Mouse (Mus musculus): ENCODE measurements at regions not wholly inside any gene's neighbourhood (a gene's known extent, or its start where the extent isn't known, plus 50 kb on each side); places are given as distances from the start of the nearest gene placed in this dataset.

GRCm38 (mm10) chr4:45726783-45727182, 72.0 kb upstream of the Aldh1b1 start:
- ATAC-seq (ENCODE audit: insufficient number of reproducible peaks, insufficient read depth, low FRiP score, low read depth): no peak
- Histone ChIP-seq H3K9ac (ENCODE audit: low read length) (no peak overlapping the region), H3K36me3 (ENCODE audit: control insufficient read depth, insufficient read depth, low read length) (no peaks in the 10 kb centered on the region), H3K4me3 (ENCODE audit: control insufficient read depth in 1 of 2, insufficient read depth in 1 of 2, low read depth in 1 of 2, low read length in 2 of 2) (no peak overlapping the region), H3K4me1 (ENCODE audit: control insufficient read depth in 2 of 2, insufficient read depth in 2 of 2, low read length in 2 of 2) (peaks cover 14 to 19% of the 10 kb centered on the region in 2 experiments), H3K27me3 (ENCODE audit: control insufficient read depth, insufficient read depth, low read length) (no peaks in the 10 kb centered on the region), H3K27ac (replicated peaks in 1 of 2; ENCODE audit: control insufficient read depth in 1 of 2, insufficient read depth in 1 of 2, low read depth in 2 of 2, low read length in 2 of 2) (no peak overlapping the region), H3K9me3 (ENCODE audit: control insufficient read depth, low read length) (no peaks in the 10 kb centered on the region), H3K4me2 (ENCODE audit: low read length) (no peak overlapping the region)
- WGBS: 91% methylated on average over 5 of the region's 5 CpGs

DNA sequence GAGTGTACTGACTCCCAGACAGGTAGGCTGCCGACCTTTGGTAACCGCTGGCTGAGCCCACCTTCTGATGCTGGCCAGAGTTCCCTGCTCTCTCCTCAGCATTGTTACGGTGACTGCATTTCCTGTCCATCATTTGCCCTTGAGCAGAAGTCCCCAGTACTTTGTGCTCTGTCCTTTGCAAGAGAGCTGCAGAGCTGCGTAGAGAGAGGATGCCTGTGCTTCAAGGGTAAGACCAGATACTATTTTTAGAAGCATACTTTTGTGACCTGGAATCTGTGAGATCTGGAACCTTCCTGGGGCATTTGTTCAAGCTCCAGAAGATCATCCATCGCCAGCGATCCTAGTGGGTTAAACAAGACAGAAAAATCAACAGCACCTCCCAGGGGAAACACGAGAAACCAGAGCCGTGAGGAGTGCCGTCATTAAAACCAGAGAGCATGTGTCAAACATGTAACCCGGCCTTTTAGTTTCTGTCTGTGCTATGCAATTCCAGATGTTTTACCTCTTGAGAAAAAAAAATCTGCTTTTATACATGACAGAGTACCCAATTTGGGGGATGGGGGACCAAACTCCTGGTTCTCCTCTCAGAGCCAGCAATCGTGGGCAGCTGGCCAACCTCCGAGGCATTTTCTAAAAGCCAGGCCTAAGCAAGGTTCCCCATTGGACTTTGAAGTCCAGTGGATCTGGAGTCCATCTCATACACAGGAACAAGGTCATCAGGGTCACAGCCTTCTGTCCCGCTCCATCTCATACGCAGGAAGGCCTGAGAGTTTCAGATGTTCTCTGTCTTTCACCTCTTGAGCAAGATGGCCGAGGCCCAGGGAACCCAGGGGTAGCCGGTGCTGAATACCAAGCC, 73.5 kb upstream of the Aldh1b1 start:
- Histone ChIP-seq H3K4me1 (ENCODE audit: control insufficient read depth in 2 of 2, insufficient read depth in 2 of 2, low read length in 2 of 2) (peaks cover 14 to 16% of the 10 kb centered on the region in 2 experiments), H3K4me2 (ENCODE audit: low read length) (peak overlapping the region; percentile 21; the same call in 1 of the 2 replicates), H3K9me3 (ENCODE audit: control insufficient read depth, low read length) (no peaks in the 10 kb centered on the region), H3K4me3 (ENCODE audit: control insufficient read depth in 1 of 2, insufficient read depth in 1 of 2, low read depth in 1 of 2, low read length in 2 of 2) (no peak overlapping the region), H3K27me3 (ENCODE audit: control insufficient read depth, insufficient read depth, low read length) (no peaks in the 10 kb centered on the region), H3K36me3 (ENCODE audit: control insufficient read depth, insufficient read depth, low read length) (no peaks in the 10 kb centered on the region), H3K9ac (ENCODE audit: low read length) (no peak overlapping the region), H3K27ac (replicated peaks in 1 of 2; ENCODE audit: control insufficient read depth in 1 of 2, insufficient read depth in 1 of 2, low read depth in 2 of 2, low read length in 2 of 2) (peak overlapping the region; percentile 56 to 74)
- no peak for ATAC-seq (ENCODE audit: insufficient number of reproducible peaks, insufficient read depth, low FRiP score, low read depth)
- WGBS: 40% methylated on average over 16 of the region's 16 CpGs

DNA sequence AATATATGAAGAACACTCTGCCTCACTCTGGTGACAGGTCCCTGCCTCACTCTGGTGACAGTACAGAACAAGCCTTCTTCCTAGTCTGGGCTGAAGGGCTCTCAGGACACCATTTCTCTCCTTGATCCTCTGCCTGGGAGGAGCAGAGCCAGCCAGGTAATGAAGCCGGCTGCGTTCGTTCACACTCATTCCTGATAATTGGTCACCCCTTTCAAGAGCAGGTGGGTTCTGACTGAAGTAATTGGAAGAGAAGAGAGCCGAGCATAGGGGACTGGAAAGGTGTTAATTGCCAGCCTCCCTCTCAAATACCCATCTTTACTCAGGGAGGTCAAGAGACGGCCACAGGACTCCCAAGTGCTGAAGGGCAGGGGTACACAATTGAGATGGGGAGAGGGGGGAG, 78.5 kb upstream of the Aldh1b1 start:
- H3K9ac ChIP-seq (ENCODE audit: low read length): no peak overlapping the region
- ATAC-seq (ENCODE audit: insufficient number of reproducible peaks, insufficient read depth, low FRiP score, low read depth): no peak
- 52% methylated on average over 5 of the region's 5 CpGs for WGBS
- H3K4me2 ChIP-seq (ENCODE audit: low read length): no peak overlapping the region
- H3K9me3 ChIP-seq (ENCODE audit: control insufficient read depth, low read length): no peaks in the 10 kb centered on the region
- no peak overlapping the region for H3K27ac ChIP-seq (replicated peaks in 1 of 2; ENCODE audit: control insufficient read depth in 1 of 2, insufficient read depth in 1 of 2, low read depth in 2 of 2, low read length in 2 of 2)
- no peaks in the 10 kb centered on the region for H3K36me3 ChIP-seq (ENCODE audit: control insufficient read depth, insufficient read depth, low read length)
- no peaks in the 10 kb centered on the region for H3K27me3 ChIP-seq (ENCODE audit: control insufficient read depth, insufficient read depth, low read length)
- H3K4me3 ChIP-seq (ENCODE audit: control insufficient read depth in 1 of 2, insufficient read depth in 1 of 2, low read depth in 1 of 2, low read length in 2 of 2): no peak overlapping the region
- H3K4me1 ChIP-seq (ENCODE audit: control insufficient read depth in 2 of 2, insufficient read depth in 2 of 2, low read length in 2 of 2): peaks cover 10 to 11% of the 10 kb centered on the region in 2 experiments

DNA sequence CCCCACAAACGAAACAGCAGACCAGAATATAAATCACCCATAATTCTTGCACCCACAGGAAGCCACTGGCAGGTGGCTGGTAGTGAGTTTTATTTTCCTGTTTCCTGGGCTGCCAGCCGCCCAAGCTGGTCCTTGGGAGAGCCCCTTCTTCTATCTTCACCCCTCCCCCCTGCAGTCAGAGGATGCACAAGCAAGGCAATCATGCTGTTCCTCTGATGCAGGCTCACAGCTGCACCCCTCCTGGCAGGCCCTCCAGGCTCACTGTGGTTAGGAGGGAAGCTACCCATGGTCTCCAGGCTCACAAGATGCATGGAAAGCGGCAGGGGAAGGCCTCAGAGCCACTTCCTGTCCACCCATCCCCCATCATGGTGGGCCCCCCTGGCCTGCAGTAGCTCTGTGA, 79.3 kb upstream of the Aldh1b1 start:
- H3K27ac ChIP-seq (replicated peaks in 1 of 2; ENCODE audit: control insufficient read depth in 1 of 2, insufficient read depth in 1 of 2, low read depth in 2 of 2, low read length in 2 of 2): no peak overlapping the region
- 59% methylated on average over 3 of the region's 3 CpGs for WGBS
- no peak overlapping the region for H3K9ac ChIP-seq (ENCODE audit: low read length)
- H3K36me3 ChIP-seq (ENCODE audit: control insufficient read depth, insufficient read depth, low read length): no peaks in the 10 kb centered on the region
- H3K4me1 ChIP-seq (ENCODE audit: control insufficient read depth in 2 of 2, insufficient read depth in 2 of 2, low read length in 2 of 2): peaks cover 3% of the 10 kb centered on the region in 2 experiments
- H3K9me3 ChIP-seq (ENCODE audit: control insufficient read depth, low read length): no peaks in the 10 kb centered on the region
- no peaks in the 10 kb centered on the region for H3K27me3 ChIP-seq (ENCODE audit: control insufficient read depth, insufficient read depth, low read length)
- no peak overlapping the region for H3K4me2 ChIP-seq (ENCODE audit: low read length)
- no peak overlapping the region for H3K4me3 ChIP-seq (ENCODE audit: control insufficient read depth in 1 of 2, insufficient read depth in 1 of 2, low read depth in 1 of 2, low read length in 2 of 2)
- no peak for ATAC-seq (ENCODE audit: insufficient number of reproducible peaks, insufficient read depth, low FRiP score, low read depth)

- 61% methylated on average over 1 of the region's 1 CpGs for WGBS
- ATAC-seq (ENCODE audit: insufficient number of reproducible peaks, insufficient read depth, low FRiP score, low read depth): no peak
Measured at GRCm38 (mm10) chr4:45715878-45716277, 82.9 kb upstream of the Aldh1b1 start.

DNA sequence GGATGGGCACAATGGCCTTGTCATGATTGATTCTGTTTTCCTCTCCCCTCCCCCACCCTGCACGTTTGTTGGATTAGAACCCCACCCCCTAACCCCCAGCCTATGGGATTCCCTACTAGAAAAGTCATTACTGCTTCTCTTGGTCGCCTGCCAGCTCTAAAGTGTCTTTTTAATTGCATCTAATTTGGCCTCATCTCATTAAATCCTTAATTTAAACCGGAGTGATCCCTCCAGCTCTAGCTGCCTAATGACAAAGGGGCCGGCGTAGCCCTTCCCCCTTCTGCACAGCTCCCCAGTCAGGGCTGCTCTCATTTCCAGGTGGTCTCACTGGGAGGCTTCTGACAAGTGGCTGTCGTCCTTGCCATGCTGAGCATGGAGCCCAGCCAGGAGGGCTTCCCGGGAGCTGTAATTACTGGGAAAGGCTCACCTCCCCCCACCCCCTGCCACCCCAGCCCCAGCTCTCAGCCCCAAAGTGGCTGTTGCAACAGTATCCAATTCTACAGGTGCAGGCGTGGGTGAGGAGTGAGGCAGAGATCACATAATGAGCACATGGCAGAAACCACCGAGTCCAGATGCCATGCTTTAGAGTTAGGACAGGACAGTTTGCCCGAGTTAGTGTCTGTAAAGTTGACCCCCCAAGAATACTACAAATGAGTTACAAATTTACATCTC, 84.8 kb upstream of the Aldh1b1 start:
- ATAC-seq (ENCODE audit: insufficient number of reproducible peaks, insufficient read depth, low FRiP score, low read depth): no peak
- Histone ChIP-seq H3K27ac (replicated peaks in 1 of 2; ENCODE audit: control insufficient read depth in 1 of 2, insufficient read depth in 1 of 2, low read depth in 2 of 2, low read length in 2 of 2) (no peak overlapping the region), H3K9ac (ENCODE audit: low read length) (no peak overlapping the region), H3K9me3 (ENCODE audit: control insufficient read depth, low read length) (no peaks in the 10 kb centered on the region), H3K4me3 (ENCODE audit: control insufficient read depth in 1 of 2, insufficient read depth in 1 of 2, low read depth in 1 of 2, low read length in 2 of 2) (no peak overlapping the region), H3K4me2 (ENCODE audit: low read length) (no peak overlapping the region), H3K36me3 (ENCODE audit: control insufficient read depth, insufficient read depth, low read length) (no peaks in the 10 kb centered on the region), H3K27me3 (ENCODE audit: control insufficient read depth, insufficient read depth, low read length) (no peaks in the 10 kb centered on the region), H3K4me1 (ENCODE audit: control insufficient read depth in 2 of 2, insufficient read depth in 2 of 2, low read length in 2 of 2) (no peaks in the 10 kb centered on the region)
- WGBS: 27% methylated on average over 10 of the region's 10 CpGs

More at GRCm38 (mm10) chr4:45715878-45716277, 82.9 kb upstream of the Aldh1b1 start:
- no peak overlapping the region for H3K4me2 ChIP-seq (ENCODE audit: low read length)
- peaks cover 0 to 2% of the 10 kb centered on the region in 2 experiments; a peak in 1 of 4 replicates for H3K4me1 ChIP-seq (ENCODE audit: control insufficient read depth in 2 of 2, insufficient read depth in 2 of 2, low read length in 2 of 2)
- H3K27me3 ChIP-seq (ENCODE audit: control insufficient read depth, insufficient read depth, low read length): no peaks in the 10 kb centered on the region
- H3K9me3 ChIP-seq (ENCODE audit: control insufficient read depth, low read length): no peaks in the 10 kb centered on the region
- H3K36me3 ChIP-seq (ENCODE audit: control insufficient read depth, insufficient read depth, low read length): no peaks in the 10 kb centered on the region
- H3K4me3 ChIP-seq (ENCODE audit: control insufficient read depth in 1 of 2, insufficient read depth in 1 of 2, low read depth in 1 of 2, low read length in 2 of 2): no peak overlapping the region
- no peak overlapping the region for H3K27ac ChIP-seq (replicated peaks in 1 of 2; ENCODE audit: control insufficient read depth in 1 of 2, insufficient read depth in 1 of 2, low read depth in 2 of 2, low read length in 2 of 2)
- no peak overlapping the region for H3K9ac ChIP-seq (ENCODE audit: low read length)

GRCm38 (mm10) chr4:45713046-45713706, 85.6 kb upstream of the Aldh1b1 start:
- no peaks in the 10 kb centered on the region for H3K27me3 ChIP-seq (ENCODE audit: control insufficient read depth, insufficient read depth, low read length)
- H3K4me1 ChIP-seq (ENCODE audit: control insufficient read depth in 2 of 2, insufficient read depth in 2 of 2, low read length in 2 of 2): no peaks in the 10 kb centered on the region
- H3K9ac ChIP-seq (ENCODE audit: low read length): no peak overlapping the region
- H3K36me3 ChIP-seq (ENCODE audit: control insufficient read depth, insufficient read depth, low read length): no peaks in the 10 kb centered on the region
- H3K4me3 ChIP-seq (ENCODE audit: control insufficient read depth in 1 of 2, insufficient read depth in 1 of 2, low read depth in 1 of 2, low read length in 2 of 2): no peak overlapping the region
- no peak overlapping the region for H3K4me2 ChIP-seq (ENCODE audit: low read length)
- H3K27ac ChIP-seq (replicated peaks in 1 of 2; ENCODE audit: control insufficient read depth in 1 of 2, insufficient read depth in 1 of 2, low read depth in 2 of 2, low read length in 2 of 2): no peak overlapping the region
- no peak for ATAC-seq (ENCODE audit: insufficient number of reproducible peaks, insufficient read depth, low FRiP score, low read depth)
- no peaks in the 10 kb centered on the region for H3K9me3 ChIP-seq (ENCODE audit: control insufficient read depth, low read length)
- 51% methylated on average over 8 of the region's 8 CpGs for WGBS
